Mouse (Mus musculus): ENCODE measurements at regions not wholly inside any gene's neighbourhood (a gene's known extent, or its start where the extent isn't known, plus 50 kb on each side); places are given as distances from the start of the nearest gene placed in this dataset.
"Not testable (repeated sequence)": the region's sequence is repeated elsewhere in the genome, so short reads cannot be mapped to it uniquely, and the experiment has no call there.

DNA sequence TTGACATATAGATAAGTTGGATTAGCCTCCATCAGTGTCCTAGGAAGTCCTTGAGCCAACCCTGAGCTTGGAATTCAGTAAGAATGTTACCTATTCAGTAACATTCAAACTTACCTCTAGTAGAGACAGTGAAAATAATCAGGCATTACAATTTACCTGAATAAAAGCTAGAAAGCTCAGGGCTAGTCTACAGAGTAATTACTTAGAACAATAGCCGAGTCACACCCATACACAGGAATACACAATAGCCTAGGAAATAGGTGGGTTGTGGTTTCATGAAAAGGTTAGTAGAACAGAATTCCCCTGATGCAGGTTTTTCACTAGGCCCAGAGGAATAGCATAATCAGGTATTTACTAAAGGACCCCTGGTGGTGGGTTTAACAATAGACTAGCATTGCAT lies 273.6 kb upstream of the Glra2 start:
- not testable (repeated sequence) for TF ChIP-seq CTCF (IDR thresholded peaks at IDR 0.05 in 2 of 3, conservative IDR thresholded peaks at IDR 0.05 in 1 of 3; ENCODE audit: control insufficient read depth in 1 of 3, insufficient read depth in 1 of 3, low read depth in 2 of 3, low read length in 3 of 3, poor library complexity in 1 of 3, severe bottlenecking in 1 of 3); CHD2 (IDR thresholded peaks at IDR 0.05; ENCODE audit: low read length); GABPA (IDR thresholded peaks at IDR 0.05; ENCODE audit: low read depth, low read length); POLR2A (IDR thresholded peaks at IDR 0.05; ENCODE audit: control insufficient read depth in 1 of 2, insufficient read depth in 1 of 2, low read depth in 1 of 2, low read length in 2 of 2, poor library complexity in 1 of 2); ZNF384 (IDR thresholded peaks at IDR 0.05; ENCODE audit: low read depth, low read length); TAL1 (IDR thresholded peaks at IDR 0.05; ENCODE audit: low read length); E2F4 (IDR thresholded peaks at IDR 0.05; ENCODE audit: borderline replicate concordance, low read depth, low read length); MAX (IDR thresholded peaks at IDR 0.05; ENCODE audit: low read length); JUND (IDR thresholded peaks at IDR 0.05; ENCODE audit: low read depth, low read length); TCF12 (IDR thresholded peaks at IDR 0.05; ENCODE audit: low read depth, low read length); KAT2A (conservative IDR thresholded peaks at IDR 0.05; ENCODE audit: low read depth, low read length); HCFC1 (IDR thresholded peaks at IDR 0.05; ENCODE audit: low read depth, low read length)
